Mouse (Mus musculus) hindbrain, postnatal 0 days (tissue): ENCODE results near the gene Eefsec. TPM values are rescaled to one million over a fixed set of nuclear protein-coding genes. Genes with fewer than 3 reads are reported as not detected.
A peak's percentile ranks its signal among the peaks of the same experiment; 100 is the strongest.

Source experiments
- ATAC-seq: fragments of 200-750 bp; cut with Nextera tagmentation; 2 replicates; pipeline ENCODE4 v1.8.0; 2017; ENCODE audit warnings: mild to moderate bottlenecking, moderate TSS enrichment, moderate library complexity
- DNase-seq: peaks from one replicate; pipeline ENCODE4 v3.0.0-alpha.2; 2015; ENCODE audit warnings: low spot score
- H3K27ac ChIP-seq: fragments of 300-500 bp; sonication (generic); 2 replicates; pipeline ENCODE4 v1.5.1; 2014; ENCODE audit warnings: mild to moderate bottlenecking
- H3K27me3 ChIP-seq: fragments of 300-500 bp; sonication (generic); 2 replicates; pipeline ENCODE4 v1.6.1; 2014; ENCODE audit warnings: low read length, mixed read lengths; ENCODE audit not compliant: insufficient read depth
- H3K36me3 ChIP-seq: fragments of 300-500 bp; sonication (generic); 2 replicates; pipeline ENCODE4 v1.6.1; 2014; ENCODE audit warnings: low read length, mixed read lengths; ENCODE audit not compliant: insufficient read depth
- H3K4me1 ChIP-seq: fragments of 300-500 bp; sonication (generic); 2 replicates; pipeline ENCODE4 v1.6.1; 2014; ENCODE audit warnings: antibody characterized with exemption, low read length, mixed read lengths; ENCODE audit not compliant: insufficient read depth
- H3K4me2 ChIP-seq: fragments of 300-500 bp; sonication (generic); 2 replicates; pipeline ENCODE4 v1.6.1; 2014; ENCODE audit warnings: low read depth, mild to moderate bottlenecking, low read length, moderate library complexity, mixed read lengths
- H3K4me3 ChIP-seq: fragments of 300-500 bp; sonication (generic); 2 replicates; pipeline ENCODE4 v1.5.1; 2014; ENCODE audit warnings: low read length
- H3K9ac ChIP-seq: fragments of 300-500 bp; sonication (generic); replicated peaks from 2 replicates; pipeline ENCODE4 v1.6.1; 2014; ENCODE audit warnings: mild to moderate bottlenecking, low read length, moderate library complexity, mixed read lengths
- H3K9me3 ChIP-seq: fragments of 300-500 bp; sonication (generic); 2 replicates; pipeline ENCODE4 v1.6.1; 2016; ENCODE audit warnings: low read length, mixed read lengths
- CTCF ChIP-seq: IDR thresholded peaks from 2 replicates; pipeline ENCODE4 v1.5.1; 2016; ENCODE audit warnings: antibody characterized with exemption, control low read depth, low read depth
- WGBS: fragments of 180-500 bp; shearing (Covaris S2); extraction: QIAGEN DNeasy Blood & Tissue Kit; methylation state at CpG from one replicate; pipeline ENCODE4 v1.1.7; 2014; 5-methylcytosine and 5-hydroxymethylcytosine counted together
- polyA plus RNA-seq: library from polyadenylated mRNA; unstranded; fragments of >200 nt; fragmentation: Nextera tagmentation; extraction: Ambion mirVana; gene quantifications from 2 replicates; pipeline ENCODE4 v1.2.1, GENCODE M21; 2015
- total RNA-seq: library from RNA; depleted of rRNA; stranded (reverse); fragments of >200 nt; gene quantifications from 2 replicates; pipeline ENCODE4 v1.2.3, GENCODE M21; 2014

Gene Eefsec
- total and polyA plus RNA-seq, 2 experiments from 2014 or later = 20.6 to 25.6 TPM

DNA sequence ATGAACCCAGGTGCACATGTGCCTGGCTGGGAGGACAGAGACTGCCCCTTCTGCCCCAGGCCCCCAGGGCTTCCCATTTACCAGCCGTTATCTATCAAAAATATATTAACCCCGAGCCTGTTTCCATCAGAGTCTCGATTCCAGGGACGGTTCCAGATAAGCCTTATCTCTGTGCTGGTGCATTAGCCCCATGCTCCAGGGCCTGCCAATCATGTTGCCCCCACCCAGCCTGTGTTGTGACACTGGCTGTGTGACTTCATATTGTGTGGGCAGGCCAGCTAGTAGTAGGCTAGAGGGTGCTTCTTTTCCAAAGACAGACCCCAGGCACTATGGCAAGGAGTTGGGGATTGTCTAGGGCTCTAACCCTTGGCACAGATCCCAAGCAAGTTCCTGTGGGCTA is 190.9 kb downstream of the Eefsec start:
- Histone ChIP-seq H3K4me1 (no peaks in the 10 kb centered on the region), H3K27me3 (no peaks in the 10 kb centered on the region), H3K9ac (no peak overlapping the region), H3K4me2 (no peak overlapping the region), H3K4me3 (no peak overlapping the region), H3K9me3 (no peaks in the 10 kb centered on the region), H3K27ac (no peak overlapping the region), H3K36me3 (no peaks in the 10 kb centered on the region; the same call in 1 of the 2 replicates)
- DNase-seq = no peak
- ATAC-seq = no peak
- no peak for TF ChIP-seq CTCF
- 85% methylated on average over 4 of the region's 4 CpGs for WGBS

GRCm38 (mm10) chr6:88254082-88254481 is 192.3 kb downstream of the Eefsec start:
- Histone ChIP-seq H3K4me3 (no peak overlapping the region), H3K9me3 (no peaks in the 10 kb centered on the region), H3K36me3 (no peaks in the 10 kb centered on the region; the same call in 1 of the 2 replicates), H3K9ac (no peak overlapping the region), H3K27me3 (no peaks in the 10 kb centered on the region), H3K4me2 (no peak overlapping the region), H3K27ac (no peak overlapping the region), H3K4me1 (no peaks in the 10 kb centered on the region)
- DNase-seq (no peak), ATAC-seq (no peak)
- TF ChIP-seq CTCF = no peak
- WGBS = 87% methylated on average over 6 of the region's 6 CpGs

DNA sequence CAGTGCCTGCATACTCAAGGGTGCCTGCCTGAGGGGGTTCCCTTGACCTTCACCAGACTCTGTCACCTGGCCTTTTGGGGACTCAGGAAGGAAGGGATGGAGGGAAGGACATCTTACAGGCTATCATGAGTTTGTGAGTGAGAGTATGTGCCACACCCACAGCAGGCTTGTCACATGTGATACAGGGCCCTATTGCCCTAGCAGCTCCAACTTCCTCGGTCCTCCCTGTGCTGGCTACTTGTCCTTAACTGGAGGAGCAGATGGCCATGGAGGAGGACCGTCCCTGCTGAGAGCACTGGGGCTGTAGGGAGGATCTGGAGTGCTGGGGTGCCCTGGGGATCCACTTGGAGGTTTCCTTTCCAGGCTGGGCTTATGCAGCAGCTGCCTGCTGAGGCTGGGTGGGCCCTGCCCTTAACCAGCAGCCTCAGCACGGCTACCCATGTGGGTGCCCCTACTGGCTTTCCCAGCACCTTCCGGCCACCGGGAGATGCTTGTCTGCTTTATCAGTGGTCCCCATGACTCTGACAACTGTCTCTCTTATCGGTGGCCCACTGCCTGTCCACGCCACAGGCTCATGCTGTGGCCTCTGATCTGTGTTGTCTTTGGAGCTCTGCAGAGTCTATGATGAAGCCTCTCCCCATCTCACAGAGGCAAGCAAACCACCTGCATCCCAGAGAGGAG is 194.4 kb downstream of the Eefsec start:
- H3K27ac ChIP-seq = no peak overlapping the region
- no peak overlapping the region for H3K4me3 ChIP-seq
- WGBS = 87% methylated on average over 7 of the region's 7 CpGs
- H3K9ac ChIP-seq = no peak overlapping the region
- H3K4me1 ChIP-seq = no peaks in the 10 kb centered on the region
- no peak for TF ChIP-seq CTCF
- ATAC-seq (no peak), DNase-seq (no peak)
- no peak overlapping the region for H3K4me2 ChIP-seq
- no peaks in the 10 kb centered on the region for H3K27me3 ChIP-seq
- no peaks in the 10 kb centered on the region for H3K36me3 ChIP-seq
- H3K9me3 ChIP-seq = no peaks in the 10 kb centered on the region

GRCm38 (mm10) chr6:88251396-88251795 is 194.9 kb downstream of the Eefsec start:
- 0 out of 2 replicates have a peak, but pooled peaks have one; percentile 24 for ATAC-seq
- H3K4me2 ChIP-seq = no peak overlapping the region
- H3K4me1 ChIP-seq = no peaks in the 10 kb centered on the region
- no peak overlapping the region for H3K4me3 ChIP-seq
- H3K36me3 ChIP-seq = no peaks in the 10 kb centered on the region
- no peaks in the 10 kb centered on the region for H3K27me3 ChIP-seq
- no peaks in the 10 kb centered on the region for H3K9me3 ChIP-seq
- DNase-seq = no peak
- WGBS = 96% methylated on average over 1 of the region's 1 CpGs
- TF ChIP-seq CTCF = no peak
- H3K27ac ChIP-seq = no peak overlapping the region
- H3K9ac ChIP-seq = no peak overlapping the region

DNA sequence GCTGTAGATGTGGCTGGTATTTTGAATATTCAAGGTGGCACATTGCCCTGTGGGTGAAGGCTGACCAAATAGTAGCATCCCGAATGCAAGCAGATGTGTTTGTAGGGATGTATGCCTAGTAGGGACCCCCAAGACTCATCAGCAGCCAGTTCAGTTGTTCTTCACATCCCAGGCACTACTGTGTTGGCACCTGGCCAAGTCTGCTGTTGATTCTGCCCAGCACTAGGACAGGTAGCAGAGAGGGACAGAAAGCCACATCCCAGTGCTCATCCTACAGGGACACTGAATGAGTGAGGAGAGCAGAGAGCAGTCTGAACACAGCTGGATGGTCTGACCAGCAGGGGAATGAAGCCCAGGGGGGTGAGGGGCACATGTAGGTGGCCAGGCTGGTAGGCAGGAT is 197.1 kb downstream of the Eefsec start:
- Histone ChIP-seq H3K27me3 (no peaks in the 10 kb centered on the region), H3K36me3 (no peaks in the 10 kb centered on the region), H3K9ac (no peak overlapping the region), H3K4me1 (no peaks in the 10 kb centered on the region), H3K27ac (no peak overlapping the region), H3K4me3 (no peak overlapping the region), H3K9me3 (no peaks in the 10 kb centered on the region), H3K4me2 (no peak overlapping the region)
- TF ChIP-seq CTCF = no peak
- no peak for DNase-seq
- ATAC-seq = no peak; the same call in 1 of the 2 replicates
- WGBS = 67% methylated on average over 1 of the region's 1 CpGs

DNA sequence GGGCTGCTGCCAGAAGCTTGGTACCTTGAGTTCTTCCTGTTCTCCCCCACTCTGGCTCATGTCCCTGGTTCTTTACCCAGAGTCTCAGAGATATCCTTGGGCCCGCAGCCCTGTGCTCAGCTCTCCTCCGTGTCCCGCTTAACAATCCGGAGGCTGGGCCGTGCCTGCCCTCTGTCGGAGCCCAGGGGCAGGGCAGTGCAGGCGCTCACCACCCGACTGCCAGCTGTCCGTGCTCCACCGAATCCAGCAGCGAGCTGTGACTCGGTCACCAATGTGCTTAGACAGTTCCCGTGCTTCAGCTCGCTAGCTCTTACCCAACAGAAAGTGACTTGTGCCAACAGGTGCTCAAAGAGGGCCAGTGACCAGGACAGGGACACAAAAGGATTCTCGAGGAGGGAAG is 203.7 kb downstream of the Eefsec start:
- peak; percentile 79 for TF ChIP-seq CTCF
- no peaks in the 10 kb centered on the region for H3K4me1 ChIP-seq
- no peak overlapping the region for H3K27ac ChIP-seq
- no peaks in the 10 kb centered on the region for H3K36me3 ChIP-seq
- H3K9ac ChIP-seq = no peak overlapping the region
- no peaks in the 10 kb centered on the region for H3K9me3 ChIP-seq
- no peak overlapping the region for H3K4me3 ChIP-seq
- no peaks in the 10 kb centered on the region for H3K27me3 ChIP-seq
- WGBS = 5% methylated on average over 15 of the region's 15 CpGs
- 0 out of 2 replicates have a peak overlapping the region, but pooled peaks have one; percentile 10 for H3K4me2 ChIP-seq
- DNase-seq = peak; percentile 68
- peak; percentile 83 for ATAC-seq

DNA sequence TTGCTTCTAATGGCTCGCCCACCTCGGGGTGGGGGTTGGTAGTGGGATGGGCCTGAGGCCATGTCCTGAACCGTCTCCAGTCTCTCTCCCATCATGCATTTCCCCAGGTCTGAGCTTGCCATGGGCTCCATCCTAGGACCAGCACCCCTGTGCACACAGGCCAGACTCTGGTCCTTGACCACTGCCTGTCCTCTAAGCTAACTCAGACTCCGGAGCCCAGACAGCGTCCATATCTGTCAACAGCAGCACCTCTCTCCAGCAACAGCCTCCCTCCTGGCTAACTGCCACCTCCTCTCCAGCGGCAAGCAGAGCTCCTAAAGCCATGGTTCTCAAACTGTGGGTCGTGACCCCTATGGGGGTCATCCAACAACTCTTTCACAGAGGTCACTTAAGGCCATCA is 209.8 kb downstream of the Eefsec start:
- H3K4me3 ChIP-seq = no peak overlapping the region
- no peak for ATAC-seq
- no peaks in the 10 kb centered on the region for H3K36me3 ChIP-seq
- no peak for DNase-seq
- H3K4me1 ChIP-seq = peaks cover 7% of the 10 kb centered on the region; the same call in 1 of the 2 replicates
- no peak for TF ChIP-seq CTCF
- H3K27me3 ChIP-seq = no peaks in the 10 kb centered on the region
- WGBS = 13% methylated on average over 7 of the region's 7 CpGs
- no peak overlapping the region for H3K4me2 ChIP-seq
- H3K9ac ChIP-seq = no peak overlapping the region
- H3K27ac ChIP-seq = no peak overlapping the region
- H3K9me3 ChIP-seq = no peaks in the 10 kb centered on the region
